Mouse (Mus musculus) v-Abl transformed pro-B cells (cell line): ENCODE results near the gene Ubac2.

Experiments
- in situ Hi-C, 2 experiments: fragments of 400-800 bp; cut with MboI; formaldehyde crosslinking; loops; one replicate each; pipeline ENCODE4 v1.15.1; 2025; ENCODE audit not compliant: unreplicated experiment in 2 of 2

The Ubac2 gene

DNA sequence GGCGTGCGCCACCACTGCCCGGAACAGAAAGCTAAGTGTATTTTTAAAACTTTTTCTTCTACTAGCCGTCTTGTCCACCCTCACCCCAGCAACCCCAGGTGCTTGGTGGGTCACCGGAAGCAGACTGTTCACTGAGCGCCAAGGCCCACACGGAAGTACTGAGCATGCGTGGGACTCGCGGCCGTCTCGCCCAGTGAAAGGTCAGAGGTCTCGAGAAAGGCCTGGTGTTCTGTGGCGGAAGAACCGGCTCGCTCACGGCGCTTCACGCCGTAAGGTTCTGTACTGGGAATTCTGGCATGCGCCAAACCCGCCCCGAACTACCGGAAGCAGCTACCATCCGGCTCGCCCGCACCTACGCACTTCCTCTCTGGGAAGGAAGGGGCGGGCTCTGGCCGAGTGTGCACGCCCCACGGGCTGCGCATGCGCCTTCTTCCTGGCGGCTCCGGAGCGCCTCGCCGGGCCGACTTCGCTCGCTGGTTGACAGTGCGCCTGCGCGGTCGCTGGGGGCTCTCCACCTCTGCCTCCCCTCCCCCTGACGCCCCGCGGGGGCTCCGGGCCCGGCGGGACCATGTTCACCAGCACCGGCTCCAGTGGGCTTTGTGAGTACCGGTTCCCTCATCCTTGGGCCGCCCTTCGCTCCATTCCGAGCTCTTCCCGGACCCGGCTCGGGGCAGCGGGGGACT, at the start of gene Ubac2:
Ubac2 (plus strand) TSS at position 445 of the 683 bp plus-strand sequence.
- in situ Hi-C loops: loop anchor here (5.0 to 25.0 kb wide), 3 partner anchors 184 to 541 kb away; no protein-coding TSS in a partner anchor

DNA sequence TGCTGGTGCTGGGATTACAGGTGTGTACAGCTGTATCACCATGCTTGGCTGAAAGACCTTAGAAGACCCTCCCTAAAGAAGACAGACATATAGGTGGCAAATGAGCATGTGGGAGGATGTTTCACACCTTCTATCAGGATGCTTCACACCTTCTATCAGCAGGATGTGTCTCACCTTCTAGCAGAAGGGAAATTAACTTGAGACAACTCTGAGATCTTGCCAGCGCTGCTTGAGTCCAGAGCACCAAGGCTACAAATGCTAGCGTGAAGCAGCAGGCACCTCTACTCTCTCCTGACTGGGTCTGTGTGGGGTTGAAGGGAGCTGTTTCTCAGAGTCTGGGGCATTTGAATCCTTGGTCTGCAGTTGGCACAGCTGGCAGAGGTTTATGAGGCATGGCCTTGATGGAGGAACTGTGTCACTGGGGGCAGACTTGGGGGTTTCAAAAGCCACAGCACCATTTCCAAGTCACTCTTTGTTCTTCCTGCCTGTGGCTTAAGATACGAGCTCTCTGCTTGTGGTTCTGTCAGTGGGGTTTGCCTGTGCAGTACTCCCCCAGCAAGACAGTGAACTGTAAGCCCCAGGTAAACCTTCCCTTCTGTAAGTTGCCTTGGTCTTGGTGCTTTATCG, 48.5 kb upstream of the Ubac2 start:
- in situ Hi-C loops: loop anchor here in 1 of 2 experiments (25.0 kb wide), 1 partner anchor 1532 kb away; no protein-coding TSS in a partner anchor

DNA sequence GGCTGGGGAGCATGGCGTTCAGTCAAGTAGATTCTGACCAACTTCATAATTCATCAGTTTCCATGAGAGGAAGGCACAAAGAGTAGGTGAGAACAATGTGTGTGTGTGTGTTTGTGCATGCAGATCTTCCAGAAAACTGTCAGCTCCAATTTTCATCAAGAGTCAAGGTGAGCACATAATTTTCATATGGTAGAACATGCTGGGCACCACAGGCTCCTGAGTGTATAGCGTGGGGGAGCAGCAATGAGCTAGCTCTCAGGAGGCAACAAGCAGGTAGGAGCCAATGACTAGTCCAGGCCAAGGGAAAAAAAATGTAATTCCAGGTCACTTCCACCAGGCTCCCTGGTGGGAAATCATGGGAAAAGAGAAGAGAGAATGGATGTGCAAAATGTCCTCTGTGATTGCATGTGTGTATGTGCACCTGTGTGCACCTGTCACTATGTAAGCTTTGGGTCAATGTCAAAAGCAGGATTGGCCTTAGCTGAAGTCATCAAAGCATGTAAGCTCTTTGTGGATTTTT, 45.4 kb upstream of the Ubac2 start:
- in situ Hi-C loops: loop anchor here in 1 of 2 experiments (25.0 kb wide), 1 partner anchor 1529 kb away; no protein-coding TSS in a partner anchor

DNA sequence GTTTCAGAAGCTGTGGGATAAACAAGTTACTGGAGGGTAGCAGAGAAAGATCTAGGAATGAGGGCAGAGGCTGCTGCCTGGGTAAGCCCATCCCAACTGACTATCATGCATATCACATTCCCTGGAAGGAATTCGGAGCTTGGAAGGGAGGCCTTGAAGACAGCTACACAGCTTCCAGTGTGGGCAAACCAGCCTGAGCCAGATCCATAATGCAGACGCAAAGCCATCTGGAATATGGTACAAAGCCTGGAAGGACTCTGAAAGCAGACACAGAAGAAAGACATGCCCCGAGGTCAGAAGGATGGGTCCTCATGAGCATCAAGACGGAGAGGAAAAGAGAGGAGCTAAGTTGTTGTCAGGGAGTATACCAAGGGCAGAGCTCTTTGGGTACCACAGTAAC, 40.3 kb upstream of the Ubac2 start:
- in situ Hi-C loops: loop anchor here in 1 of 2 experiments (25.0 kb wide), 1 partner anchor 1524 kb away; no protein-coding TSS in a partner anchor

DNA sequence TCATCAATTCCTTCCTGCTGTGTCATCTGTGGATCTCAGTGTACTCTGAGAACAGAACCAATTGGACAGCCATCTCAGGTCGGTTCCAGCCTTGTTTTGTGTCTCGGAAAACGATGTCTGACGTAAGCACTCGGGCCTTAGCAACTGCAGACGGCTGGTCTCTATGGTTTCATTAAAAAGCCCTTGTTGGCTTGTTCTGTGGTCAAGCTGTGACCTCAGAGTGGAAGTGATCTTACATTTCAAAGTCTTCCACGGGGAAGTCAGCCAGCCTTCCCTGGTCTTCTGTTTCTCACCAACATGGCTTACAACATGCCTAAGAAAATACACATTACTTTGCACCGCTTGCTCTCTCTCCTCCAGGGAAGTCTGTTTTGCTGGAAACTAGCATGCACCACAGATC, 38.2 kb upstream of the Ubac2 start:
- in situ Hi-C loops: loop anchor here in 1 of 2 experiments (25.0 kb wide), 1 partner anchor 1522 kb away; no protein-coding TSS in a partner anchor

DNA sequence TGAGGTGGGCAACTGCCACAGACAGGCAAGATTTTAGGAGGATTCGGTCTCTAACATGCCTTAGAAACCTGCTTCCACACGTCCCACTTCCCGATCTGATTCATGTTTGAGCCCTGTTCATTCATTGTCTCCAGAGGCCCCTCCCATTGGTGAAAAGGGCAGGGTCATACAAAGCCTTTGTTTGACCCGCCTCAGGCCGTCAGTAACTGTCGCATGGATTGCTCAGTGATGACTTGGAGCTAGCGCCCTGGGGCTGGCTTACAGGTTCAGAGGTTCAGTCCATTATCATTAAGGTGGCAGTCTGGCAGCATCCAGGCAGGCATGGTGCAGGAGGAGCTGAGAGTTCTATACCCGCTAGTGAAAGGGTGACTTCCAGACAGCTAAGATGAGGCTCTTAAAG, 33.9 kb upstream of the Ubac2 start:
- in situ Hi-C loops: loop anchor here in 1 of 2 experiments (25.0 kb wide), 1 partner anchor 1518 kb away; no protein-coding TSS in a partner anchor

DNA sequence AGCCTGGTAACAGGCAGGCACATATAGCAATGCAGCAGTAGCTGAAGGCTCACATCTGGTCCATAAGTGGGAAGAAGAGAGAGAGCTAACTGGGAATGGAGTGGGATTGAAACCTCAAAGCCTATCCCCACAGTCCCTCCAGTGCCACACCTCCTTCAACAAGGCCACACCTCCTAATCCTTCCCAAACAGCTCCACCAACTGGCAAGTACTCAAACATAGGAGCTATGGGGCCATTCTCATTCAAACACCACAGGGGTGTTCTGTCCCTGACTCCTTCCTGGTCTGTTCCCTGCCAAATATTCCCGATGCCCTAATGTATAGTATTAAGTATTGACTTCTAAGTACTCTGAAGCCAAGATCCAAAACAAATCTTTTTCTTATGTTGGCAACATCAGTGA, 27.2 kb upstream of the Ubac2 start:
- in situ Hi-C loops: loop anchor here (25.0 kb wide), 3 partner anchors 711 to 1461 kb away; partner anchors contain the start of gene Ggact (in 1 of the 2)

DNA sequence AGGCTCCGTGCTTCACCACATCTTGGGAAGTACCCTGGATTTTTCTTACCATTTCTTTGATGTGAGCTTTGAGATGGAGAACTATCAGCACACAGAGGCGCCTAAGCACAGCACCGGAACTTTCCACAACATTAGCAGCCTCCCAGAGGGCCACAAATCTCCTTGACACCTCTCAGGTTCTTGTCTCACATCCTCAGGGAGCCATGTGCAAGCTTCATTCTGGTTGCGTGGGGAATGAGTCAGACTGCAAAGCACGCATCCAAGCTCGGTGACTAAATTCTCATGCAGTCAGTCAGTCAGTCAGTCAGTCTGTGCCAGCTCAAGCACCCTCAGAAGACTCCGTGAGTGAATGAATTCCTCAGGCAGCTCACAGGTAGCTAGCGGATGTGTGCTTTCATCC, 25.9 kb upstream of the Ubac2 start:
- in situ Hi-C loops: loop anchor here (25.0 kb wide), 3 partner anchors 710 to 1460 kb away; partner anchors contain the start of gene Ggact (in 1 of the 2)

DNA sequence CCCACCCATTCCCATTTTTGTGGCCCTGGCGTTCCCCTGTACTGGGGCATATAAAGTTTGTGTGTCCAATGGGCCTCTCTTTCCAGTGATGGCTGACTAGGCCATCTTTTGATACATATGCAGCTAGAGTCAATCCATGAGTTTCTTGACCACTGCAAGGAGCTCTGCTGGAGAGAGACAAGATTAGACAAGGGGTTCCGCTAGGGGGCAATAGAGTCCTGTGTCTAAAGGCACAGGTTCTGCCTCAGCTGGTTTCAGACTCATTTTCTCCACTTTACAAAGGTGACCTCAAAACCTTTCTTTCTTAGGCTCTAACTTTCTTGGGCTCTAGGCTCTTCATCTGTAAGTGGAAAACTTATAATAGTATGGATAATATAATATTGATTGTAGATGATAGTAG, 13.3 kb upstream of the Ubac2 start:
- in situ Hi-C loops: loop anchor here (5.0 to 25.0 kb wide), 6 partner anchors 57 to 1447 kb away; partner anchors contain the start of gene Ggact (in 1 of the 2)

DNA sequence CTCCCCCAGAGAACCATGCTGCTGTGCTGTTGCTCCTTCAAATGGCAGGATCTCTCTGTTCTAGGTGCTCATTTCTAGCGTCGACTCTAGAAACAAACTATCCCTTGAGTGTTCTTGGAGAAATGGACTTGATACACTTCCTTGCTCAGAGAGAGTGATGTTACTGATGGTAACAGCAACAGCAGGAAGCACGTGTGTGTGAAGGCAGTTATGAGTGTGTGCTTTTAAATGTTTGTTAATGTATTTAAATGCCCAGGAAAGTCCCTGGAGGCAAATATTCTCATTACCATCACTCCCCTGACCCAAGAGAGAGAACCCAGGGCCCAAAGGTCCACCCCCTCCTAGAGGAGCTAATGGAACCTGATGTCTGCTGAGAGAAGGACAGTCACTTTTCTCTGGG, 11.8 kb upstream of the Ubac2 start:
- in situ Hi-C loops: loop anchor here (5.0 to 25.0 kb wide), 6 partner anchors 56 to 1446 kb away; partner anchors contain the start of gene Ggact (in 1 of the 2)

DNA sequence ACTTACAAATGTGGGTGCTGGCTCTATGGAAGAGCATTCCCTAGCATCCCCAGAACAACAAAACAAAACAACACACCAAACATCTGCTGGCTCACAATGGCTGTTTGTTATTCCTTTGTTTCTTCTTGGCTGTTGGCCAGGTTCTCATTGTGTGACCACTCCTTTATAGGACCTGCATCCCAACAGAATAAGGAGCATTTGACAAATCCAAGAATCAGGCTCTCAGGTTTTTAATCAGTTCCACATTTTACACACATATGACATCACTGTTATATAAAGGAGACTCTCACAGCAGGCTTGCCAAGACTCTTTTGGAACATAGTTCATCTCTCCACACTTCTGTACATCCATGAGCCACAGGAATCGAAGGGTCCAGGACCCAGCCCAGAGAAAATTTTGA, 9.3 kb upstream of the Ubac2 start:
- in situ Hi-C loops: loop anchor here (5.0 to 25.0 kb wide), 6 partner anchors 53 to 1443 kb away; partner anchors contain the start of gene Ggact (in 1 of the 2)

DNA sequence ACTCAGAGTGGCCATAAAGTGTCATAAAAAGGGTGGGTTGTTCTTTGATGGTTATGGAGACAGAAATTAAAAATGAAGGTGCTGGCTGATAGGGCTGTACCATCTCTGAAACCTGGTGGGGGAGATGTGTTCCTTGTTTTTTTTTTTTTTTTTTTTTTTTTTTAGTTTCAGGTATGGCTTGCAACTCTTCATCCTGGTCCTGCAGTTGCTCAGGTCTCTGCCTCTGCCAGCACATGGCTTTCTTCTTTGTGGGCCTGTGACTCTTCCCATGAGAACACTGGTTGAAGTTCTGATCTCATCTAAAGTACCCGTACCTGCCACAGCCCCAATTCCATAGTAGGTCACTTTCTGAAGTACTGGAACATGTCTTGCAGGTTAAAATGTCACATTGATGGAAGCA, 5.7 kb upstream of the Ubac2 start:
- in situ Hi-C loops: loop anchor here (25.0 kb wide), 3 partner anchors 690 to 1440 kb away; partner anchors contain the start of gene Ggact (in 1 of the 2)

DNA sequence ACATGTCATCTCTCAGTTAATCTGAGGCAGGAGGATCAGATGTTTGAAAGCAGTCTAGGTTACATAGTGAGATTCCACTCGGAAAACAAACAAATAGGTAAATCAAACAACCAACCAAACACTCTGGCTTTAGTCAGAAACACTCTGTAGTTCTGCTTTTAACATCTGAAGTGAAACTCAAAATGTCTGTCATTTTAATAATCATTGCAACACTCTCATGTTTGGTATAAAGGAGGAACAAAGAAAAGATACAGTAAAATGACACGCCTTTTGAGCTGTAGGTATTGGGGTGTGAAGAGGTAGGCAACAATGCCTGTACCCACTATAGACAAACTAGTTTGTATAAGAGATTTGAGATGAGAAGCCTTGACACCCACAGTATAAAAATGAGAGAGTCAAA, 5.2 kb upstream of the Ubac2 start:
- in situ Hi-C loops: loop anchor here (25.0 kb wide), 3 partner anchors 689 to 1439 kb away; partner anchors contain the start of gene Ggact (in 1 of the 2)

DNA sequence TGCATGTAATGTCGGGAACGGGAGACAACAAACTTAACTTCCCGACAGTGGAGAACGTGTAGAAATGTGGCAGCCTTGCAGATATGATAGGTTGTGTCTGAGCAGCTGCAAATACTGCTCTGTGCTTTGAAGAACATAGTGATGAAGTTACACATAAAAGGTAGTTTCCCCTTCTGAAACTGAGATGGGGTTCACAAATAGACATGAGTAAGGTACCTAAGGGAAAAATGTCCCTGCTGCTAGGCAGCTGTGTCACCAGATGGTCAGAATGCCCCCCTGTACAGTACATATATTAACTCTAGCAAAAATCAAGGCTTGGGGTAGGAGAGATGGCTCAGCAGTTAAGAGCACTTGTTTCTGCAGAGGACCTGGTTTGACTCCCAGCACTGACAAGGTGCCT, 4.8 kb upstream of the Ubac2 start:
- in situ Hi-C loops: loop anchor here (25.0 kb wide), 3 partner anchors 689 to 1439 kb away; partner anchors contain the start of gene Ggact (in 1 of the 2)

DNA sequence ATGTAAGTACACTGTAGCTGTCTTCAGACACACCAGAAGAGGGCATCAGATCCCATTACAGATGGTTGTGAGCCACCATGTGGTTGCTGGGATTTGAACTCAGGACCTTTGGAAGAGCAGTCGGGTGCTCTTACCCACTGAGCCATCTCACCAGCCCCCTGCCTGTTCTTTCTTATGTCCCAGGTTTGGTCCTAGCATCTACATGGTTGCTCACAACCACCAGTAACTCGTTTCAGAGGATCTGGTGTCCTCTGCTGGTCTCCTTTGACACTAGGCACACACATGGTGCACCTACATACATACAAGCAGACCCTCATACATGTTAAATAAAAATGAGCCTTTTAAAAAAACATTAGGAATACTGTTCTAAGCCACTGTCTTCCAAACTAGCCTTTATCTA, 2.2 kb upstream of the Ubac2 start:
- in situ Hi-C loops: loop anchor here (5.0 to 25.0 kb wide), 3 partner anchors 186 to 539 kb away; no protein-coding TSS in a partner anchor

DNA sequence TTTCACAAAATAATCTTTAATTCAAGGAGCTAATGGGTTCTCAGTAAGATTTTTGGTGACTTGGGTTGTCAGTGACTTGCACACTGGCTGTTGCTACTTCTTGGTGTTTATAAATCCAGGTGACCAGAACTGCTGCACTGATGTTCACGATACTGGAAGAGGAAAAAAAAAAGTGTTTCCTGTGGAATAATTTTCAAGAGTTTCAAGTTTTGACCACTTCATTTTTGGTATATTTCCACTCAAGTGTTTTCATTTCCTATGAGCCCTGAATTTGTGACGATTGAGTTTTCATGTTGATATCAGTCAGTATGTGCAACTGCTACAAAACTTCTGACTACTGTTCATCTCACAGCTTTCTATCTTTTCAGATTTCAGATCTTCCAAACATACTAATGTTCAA, 1.6 kb upstream of the Ubac2 start:
- in situ Hi-C loops: loop anchor here (5.0 to 25.0 kb wide), 3 partner anchors 185 to 540 kb away; no protein-coding TSS in a partner anchor

DNA sequence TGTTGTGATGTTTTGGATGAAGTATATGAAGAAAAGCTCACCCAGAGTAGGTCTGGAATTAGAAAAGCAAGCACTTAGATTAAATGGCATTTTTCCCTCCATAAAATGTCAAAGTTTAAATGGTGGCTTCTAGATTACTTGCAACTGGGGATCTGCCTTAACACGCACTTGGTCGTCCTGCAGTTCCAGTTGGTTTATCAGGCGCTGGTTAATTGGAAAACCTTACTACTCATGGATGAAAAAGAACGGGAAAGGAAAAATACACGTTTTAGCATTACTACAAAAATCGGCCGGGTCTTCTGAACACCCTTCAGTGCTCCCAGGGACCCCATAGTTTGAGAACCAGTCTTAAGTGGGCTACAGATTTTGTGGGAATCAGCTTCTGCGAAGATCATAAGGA, 780 bp upstream of the Ubac2 start:
- in situ Hi-C loops: loop anchor here (5.0 to 25.0 kb wide), 3 partner anchors 185 to 540 kb away; no protein-coding TSS in a partner anchor

DNA sequence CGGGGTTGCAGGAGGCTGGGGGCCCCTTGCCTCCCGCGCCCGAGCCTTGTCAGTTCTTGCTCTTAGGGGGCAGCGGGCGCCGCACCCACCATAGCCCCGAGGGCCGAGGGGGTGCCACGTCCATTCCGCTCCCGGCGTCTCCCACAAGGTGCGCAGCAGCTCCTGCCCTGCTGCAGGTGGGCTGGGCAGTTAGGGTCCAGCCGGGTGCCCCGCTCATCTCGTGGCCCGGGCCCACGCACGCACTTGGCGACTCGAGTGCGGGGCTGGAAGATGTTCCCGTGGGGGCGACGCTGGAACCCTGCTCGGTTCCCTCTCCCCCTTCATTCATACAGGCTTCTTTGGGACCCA, 413 bp downstream of the Ubac2 start:
- in situ Hi-C loops: loop anchor here (5.0 to 25.0 kb wide), 3 partner anchors 183 to 542 kb away; no protein-coding TSS in a partner anchor

DNA sequence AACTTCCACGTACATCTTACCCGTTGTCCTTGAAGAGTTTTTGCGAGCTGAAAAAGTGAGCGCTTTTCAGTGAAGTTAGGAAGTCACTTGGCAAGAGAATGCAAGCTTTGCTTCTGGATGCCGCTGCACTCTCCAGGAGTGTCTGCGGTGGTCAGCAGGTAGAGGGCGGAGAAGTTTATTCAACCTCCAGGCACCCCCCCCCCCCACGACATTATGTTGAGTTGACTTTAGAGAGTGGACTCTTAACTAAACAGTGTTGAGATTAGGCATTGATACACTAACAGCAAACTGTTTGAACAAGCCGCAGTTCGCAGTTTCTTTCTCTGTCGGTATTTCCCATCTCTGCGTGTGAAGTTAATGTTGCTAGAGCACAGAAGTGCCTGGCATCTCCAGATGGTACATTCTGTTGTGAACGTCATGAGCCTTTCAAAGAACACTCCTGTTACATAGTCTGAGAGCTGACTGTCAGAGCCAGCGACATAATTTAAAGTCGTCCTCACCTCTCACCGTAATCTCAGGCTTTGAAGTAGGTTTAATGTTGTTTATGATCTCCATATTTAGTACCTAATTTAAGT, 933 bp downstream of the Ubac2 start:
- in situ Hi-C loops: loop anchor here (5.0 to 25.0 kb wide), 3 partner anchors 183 to 542 kb away; no protein-coding TSS in a partner anchor

DNA sequence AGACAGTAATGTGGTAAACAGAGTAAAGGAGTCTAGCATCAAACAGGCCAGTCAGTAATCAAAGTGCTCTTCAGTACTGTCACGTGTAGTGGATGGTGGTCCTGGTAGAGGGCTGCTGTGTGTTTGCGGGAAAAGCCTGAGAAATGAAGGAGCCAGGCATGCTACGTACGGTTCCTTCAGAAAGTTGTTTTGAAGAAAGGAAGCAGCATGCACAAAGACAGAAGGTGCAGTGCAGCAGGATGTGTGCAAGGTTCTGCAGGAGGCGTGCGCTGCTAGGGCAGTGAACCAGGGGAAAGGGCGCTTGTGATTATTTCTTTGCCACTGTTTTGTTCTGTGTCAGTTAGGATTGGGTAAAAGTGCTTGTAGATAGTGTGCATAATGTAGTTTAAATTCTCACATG, 2.8 kb downstream of the Ubac2 start:
- in situ Hi-C loops: loop anchor here (25.0 kb wide), 2 partner anchors 519 to 544 kb away; no protein-coding TSS in a partner anchor
